Mouse (Mus musculus) midbrain, embryonic 14.5 days (tissue): ENCODE results near the gene Kcnj9. TPM values are rescaled to one million over a fixed set of nuclear protein-coding genes. Genes with fewer than 3 reads are reported as not detected.

Experiments
- ATAC-seq: fragments of 200-750 bp; cut with Nextera tagmentation; 2 replicates; pipeline ENCODE4 v1.8.0; 2017; ENCODE audit warnings: moderate number of reproducible peaks, moderate library complexity; ENCODE audit not compliant: low FRiP score, low TSS enrichment
- DNase-seq: peaks from one replicate; pipeline ENCODE4 v3.0.0-alpha.2; 2015
- H3K27ac ChIP-seq: fragments of 300-500 bp; sonication (generic); replicated peaks from 2 replicates; pipeline ENCODE4 v1.5.1; 2014; ENCODE audit warnings: mild to moderate bottlenecking, low read depth, low read length, moderate library complexity
- H3K27me3 ChIP-seq: fragments of 300-500 bp; sonication (generic); 2 replicates; pipeline ENCODE4 v1.6.1; 2014; ENCODE audit warnings: low read length, control low read depth, mixed read lengths; ENCODE audit not compliant: control insufficient read depth, insufficient read depth
- H3K36me3 ChIP-seq: fragments of 300-500 bp; sonication (generic); 2 replicates; pipeline ENCODE4 v1.6.1; 2014; ENCODE audit warnings: low read length, control low read depth; ENCODE audit not compliant: control insufficient read depth, insufficient read depth
- H3K4me1 ChIP-seq: fragments of 300-500 bp; sonication (generic); 2 replicates; pipeline ENCODE4 v1.6.1; 2014; ENCODE audit warnings: mild to moderate bottlenecking, antibody characterized with exemption, low read length, control low read depth; ENCODE audit not compliant: control insufficient read depth, insufficient read depth
- H3K4me2 ChIP-seq: fragments of 300-500 bp; sonication (generic); 2 replicates; pipeline ENCODE4 v1.6.1; 2014; ENCODE audit warnings: mild to moderate bottlenecking, low read length, moderate library complexity
- H3K4me3 ChIP-seq: fragments of 300-500 bp; sonication (generic); replicated peaks from 2 replicates; pipeline ENCODE4 v1.5.1; 2014; ENCODE audit warnings: low read depth, low read length
- H3K9ac ChIP-seq: fragments of 300-500 bp; sonication (generic); replicated peaks from 2 replicates; pipeline ENCODE4 v1.6.1; 2014; ENCODE audit warnings: mild to moderate bottlenecking, low read length, moderate library complexity
- H3K9me3 ChIP-seq: fragments of 300-500 bp; sonication (generic); 2 replicates; pipeline ENCODE4 v1.6.1; 2016; ENCODE audit warnings: low read length, control low read depth, mixed read lengths; ENCODE audit not compliant: control insufficient read depth
- WGBS: fragments of 180-500 bp; shearing (Covaris S2); extraction: QIAGEN DNeasy Blood & Tissue Kit; methylation state at CpG from one replicate; pipeline ENCODE4 v1.1.7; 2014; 5-methylcytosine and 5-hydroxymethylcytosine counted together
- polyA plus RNA-seq: library from polyadenylated mRNA; unstranded; fragments of >200 nt; fragmentation: Nextera tagmentation; extraction: Ambion mirVana; gene quantifications from 2 replicates; pipeline ENCODE4 v1.2.1, GENCODE M21; 2014

Gene Kcnj9
- polyA plus RNA-seq, 1 experiment from 2014 or later = 3.0 TPM

GRCm38 (mm10) chr1:172328461-172328860, 657 bp downstream of the Kcnj9 start:
- Histone ChIP-seq H3K4me1 (peaks cover 29% of the 10 kb centered on the region), H3K9ac (peak overlapping the region; percentile 54; the same call in 1 of the 2 replicates)
- WGBS = 85% methylated on average over 7 of the region's 7 CpGs

GRCm38 (mm10) chr1:172328041-172328440, 1.1 kb downstream of the Kcnj9 start:
- H3K4me1 ChIP-seq = peaks cover 31% of the 10 kb centered on the region
- no peaks in the 10 kb centered on the region for H3K9me3 ChIP-seq
- 0 out of 2 replicates have a peak overlapping the region, but pooled peaks have one; percentile 54 for H3K9ac ChIP-seq
- no peak for DNase-seq
- 70% methylated on average over 3 of the region's 3 CpGs for WGBS
- no peak for ATAC-seq
- no peak overlapping the region for H3K4me3 ChIP-seq
- no peak overlapping the region for H3K27ac ChIP-seq
- H3K4me2 ChIP-seq = 0 out of 2 replicates have a peak overlapping the region, but pooled peaks have one; percentile 2
- peaks cover 13% of the 10 kb centered on the region for H3K27me3 ChIP-seq
- H3K36me3 ChIP-seq = no peaks in the 10 kb centered on the region

More at GRCm38 (mm10) chr1:172328461-172328860, 657 bp downstream of the Kcnj9 start:
- Histone ChIP-seq H3K36me3 (no peaks in the 10 kb centered on the region), H3K27ac (no peak overlapping the region), H3K27me3 (peaks cover 13% of the 10 kb centered on the region), H3K9me3 (no peaks in the 10 kb centered on the region), H3K4me2 (peak overlapping the region; percentile 59), H3K4me3 (peak overlapping the region; percentile 34)
- no peak for DNase-seq
- no peak for ATAC-seq

GRCm38 (mm10) chr1:172327206-172328001, 1.7 kb downstream of the Kcnj9 start:
- Histone ChIP-seq H3K4me1 (peaks cover 31% of the 10 kb centered on the region), H3K4me2 (0 out of 2 replicates have a peak overlapping the region, but pooled peaks have one; percentile 2), H3K4me3 (no peak overlapping the region), H3K9me3 (no peaks in the 10 kb centered on the region), H3K9ac (no peak overlapping the region), H3K36me3 (no peaks in the 10 kb centered on the region), H3K27me3 (peaks cover 13% of the 10 kb centered on the region), H3K27ac (no peak overlapping the region)
- 90% methylated on average over 16 of the region's 16 CpGs for WGBS
- DNase-seq (no peak), ATAC-seq (no peak)

GRCm38 (mm10) chr1:172326684-172327083, 2.4 kb downstream of the Kcnj9 start:
- WGBS = 60% methylated on average over 11 of the region's 11 CpGs
- no peak overlapping the region for H3K9ac ChIP-seq
- no peak for DNase-seq

GRCm38 (mm10) chr1:172325680-172326535, 3.2 kb downstream of the Kcnj9 start:
- Histone ChIP-seq H3K9ac (peak overlapping the region; percentile 57), H3K27ac (no peak overlapping the region), H3K4me2 (peak overlapping the region; percentile 80), H3K27me3 (peaks cover 13% of the 10 kb centered on the region), H3K9me3 (no peaks in the 10 kb centered on the region), H3K4me3 (peak overlapping the region; percentile 43), H3K4me1 (peaks cover 31% of the 10 kb centered on the region), H3K36me3 (no peaks in the 10 kb centered on the region)
- DNase-seq (peak; percentile 87), ATAC-seq (peak; percentile 39; the same call in 1 of the 2 replicates)
- 21% methylated on average over 94 of the region's 94 CpGs for WGBS

More at GRCm38 (mm10) chr1:172326684-172327083, 2.4 kb downstream of the Kcnj9 start:
- Histone ChIP-seq H3K27ac (no peak overlapping the region), H3K9me3 (no peaks in the 10 kb centered on the region), H3K4me3 (peak overlapping the region; percentile 43), H3K27me3 (peaks cover 13% of the 10 kb centered on the region), H3K4me2 (peak overlapping the region; percentile 80), H3K36me3 (no peaks in the 10 kb centered on the region), H3K4me1 (peaks cover 31% of the 10 kb centered on the region)
- ATAC-seq = no peak

GRCm38 (mm10) chr1:172324725-172325124, 4.4 kb downstream of the Kcnj9 start:
- Histone ChIP-seq H3K4me3 (no peak overlapping the region), H3K4me1 (peaks cover 28% of the 10 kb centered on the region), H3K27ac (no peak overlapping the region), H3K4me2 (no peak overlapping the region), H3K9ac (no peak overlapping the region), H3K9me3 (no peaks in the 10 kb centered on the region), H3K36me3 (no peaks in the 10 kb centered on the region), H3K27me3 (peaks cover 13% of the 10 kb centered on the region)
- peak; percentile 29; the same call in 1 of the 2 replicates for ATAC-seq
- DNase-seq = peak; percentile 91
- 10% methylated on average over 7 of the region's 7 CpGs for WGBS

GRCm38 (mm10) chr1:172323801-172324359, 5.2 kb downstream of the Kcnj9 start:
- ATAC-seq = no peak
- no peak overlapping the region for H3K9ac ChIP-seq

GRCm38 (mm10) chr1:172323298-172323697, 5.8 kb downstream of the Kcnj9 start:
- no peak overlapping the region for H3K9ac ChIP-seq
- 11% methylated on average over 5 of the region's 5 CpGs for WGBS
- H3K9me3 ChIP-seq = no peaks in the 10 kb centered on the region
- no peak overlapping the region for H3K4me2 ChIP-seq
- H3K4me1 ChIP-seq = peaks cover 15% of the 10 kb centered on the region
- DNase-seq = no peak
- H3K4me3 ChIP-seq = no peak overlapping the region
- peaks cover 13% of the 10 kb centered on the region for H3K27me3 ChIP-seq
- no peak for ATAC-seq
- H3K36me3 ChIP-seq = peaks cover 5% of the 10 kb centered on the region; the same call in 1 of the 2 replicates
- no peak overlapping the region for H3K27ac ChIP-seq

More at GRCm38 (mm10) chr1:172323801-172324359, 5.2 kb downstream of the Kcnj9 start:
- Histone ChIP-seq H3K27ac (no peak overlapping the region), H3K4me1 (peaks cover 21% of the 10 kb centered on the region), H3K4me3 (no peak overlapping the region), H3K27me3 (peaks cover 13% of the 10 kb centered on the region), H3K36me3 (no peaks in the 10 kb centered on the region; the same call in 1 of the 2 replicates), H3K9me3 (no peaks in the 10 kb centered on the region), H3K4me2 (no peak overlapping the region)
- 52% methylated on average over 6 of the region's 6 CpGs for WGBS
- DNase-seq = no peak
